In genomic region chr4:102955294-102955956, GRCm38 (mm10) we compare ENCODE assay signal across 18 mouse cellular contexts. TPM values are rescaled to one million over a fixed set of nuclear protein-coding genes. Genes with fewer than 3 reads are reported as not detected.
A peak's percentile ranks its signal among the peaks of the same experiment; 100 is the strongest.
DNase-seq lines count a peak whose midpoint lies in the region; ATAC-seq and TF ChIP-seq lines count a peak whose summit lies in the region.
"Had no signal": no experiment of that assay in that cellular context is flagged by ENCODE, and none has a peak within 500 bp of the region (broad histone marks: within the 10 kb centered on the region; RNA-seq: fewer than 3 reads in every experiment).

No protein-coding gene starts in this region.

- H3K4me1 ChIP-seq in heart, embryonic 15.5 days (replicated peaks), result peaks cover 4% of the 10 kb centered on the region; the same call in 1 of the 2 replicates
- peaks cover 11% of the 10 kb centered on the region for H3K4me1 ChIP-seq in thymus, adult 2 months (replicated peaks; ENCODE audit: control insufficient read depth, insufficient read depth, low read length)
- H3K4me1 ChIP-seq: hindbrain, embryonic 15.5 days; limb, embryonic 10.5 days; midbrain, embryonic 10.5 days; stomach, embryonic 15.5 days had no signal

- no peak for TF ChIP-seq CTCF in thymus, adult 2 months (IDR thresholded peaks at IDR 0.05; ENCODE audit: borderline replicate concordance, control insufficient read depth, extremely low read depth, insufficient read depth, low read length, poor library complexity)

- H3K9ac ChIP-seq in heart, embryonic 15.5 days, result no peak overlapping the region
- H3K9ac ChIP-seq: hindbrain, embryonic 15.5 days; stomach, embryonic 15.5 days had no signal

- intact Hi-C loops in heart, postnatal 14 days (cut with DNase I), result no loop called here
- intact Hi-C loops in left cerebral cortex, postnatal 10 days (cut with DNase I), result no loop called here

- no peaks in the 10 kb centered on the region for H3K36me3 ChIP-seq in heart, embryonic 15.5 days
- H3K36me3 ChIP-seq in thymus, adult 2 months (ENCODE audit: control insufficient read depth, insufficient read depth, low read length), result no peaks in the 10 kb centered on the region
- H3K36me3 ChIP-seq: limb, embryonic 10.5 days; midbrain, embryonic 10.5 days; stomach, embryonic 15.5 days had no signal

- WGBS in heart, embryonic 15.5 days, result 57% methylated on average over 17 of the region's 17 CpGs
- 27% methylated on average over 17 of the region's 17 CpGs for WGBS in thymus, adult 2 months

- 0 out of 2 replicates have a peak overlapping the region, but pooled peaks have one; percentile 8 for H3K4me3 ChIP-seq in heart, embryonic 15.5 days
- H3K4me3 ChIP-seq in thymus, adult 2 months (ENCODE audit: control insufficient read depth, insufficient read depth, low read length), result peak overlapping the region; percentile 58
- H3K4me3 ChIP-seq: hindbrain, embryonic 15.5 days; limb, embryonic 10.5 days; midbrain, embryonic 10.5 days; stomach, embryonic 15.5 days had no signal

- H3K27me3 ChIP-seq in heart, embryonic 15.5 days, result no peaks in the 10 kb centered on the region
- no peaks in the 10 kb centered on the region for H3K27me3 ChIP-seq in thymus, adult 2 months (ENCODE audit: control insufficient read depth, insufficient read depth, low read length)
- H3K27me3 ChIP-seq: hindbrain, embryonic 15.5 days; stomach, embryonic 15.5 days had no signal

- no peak for TF ChIP-seq POLR2A in thymus, adult 2 months (IDR thresholded peaks at IDR 0.05; ENCODE audit: control insufficient read depth, extremely low read depth, insufficient read depth, low read length, poor library complexity)

- H3K9me3 ChIP-seq in heart, embryonic 15.5 days (replicated peaks), result no peaks in the 10 kb centered on the region
- H3K9me3 ChIP-seq: hindbrain, embryonic 15.5 days; limb, embryonic 10.5 days; midbrain, embryonic 10.5 days; stomach, embryonic 15.5 days had no signal

- no peak overlapping the region for H3K27ac ChIP-seq in heart, embryonic 15.5 days
- H3K27ac ChIP-seq in thymus, adult 2 months (ENCODE audit: control insufficient read depth, insufficient read depth, low read length), result peak overlapping the region; percentile 63
- H3K27ac ChIP-seq: hindbrain, embryonic 15.5 days; limb, embryonic 10.5 days; midbrain, embryonic 10.5 days; stomach, embryonic 15.5 days had no signal

- H3K4me2 ChIP-seq in heart, embryonic 15.5 days, result peak overlapping the region; percentile 45
- H3K4me2 ChIP-seq: hindbrain, embryonic 15.5 days; stomach, embryonic 15.5 days had no signal

- ATAC-seq in heart, embryonic 15.5 days (replicated peaks; ENCODE audit: insufficient number of reproducible peaks, insufficient read depth, low FRiP score, low read depth), result no peak
- ATAC-seq in activated CD4-positive, CD25-positive, alpha-beta regulatory T cell, adult 4 months, result peak; percentile 49
- ATAC-seq: forebrain, embryonic 16.5 days had no signal

- DNase-seq in heart, postnatal 14 days, result no peak
- DNase-seq in thymus, adult 2 months, result peak; percentile 18
- DNase-seq in thymus, postnatal 14 days, result no peak
- DNase-seq in naive thymus-derived CD4-positive, alpha-beta T cell, adult 2 months (ENCODE audit: low read depth), result peak; percentile 46
- DNase-seq in frontal cortex, postnatal 14 days (ENCODE audit: low spot score in 2 of 2), result no peak
- no peak for DNase-seq in left cerebral cortex, postnatal 10 days (ENCODE audit: extremely low spot score in 1 of 2, low spot score in 2 of 2)
- DNase-seq: cerebellum, adult 8-10 months; gastrocnemius, postnatal 25 days; kidney, adult 18-20 months; kidney, postnatal 36 days; right cerebral cortex, postnatal 4 days had no signal

RNA-seq across cellular contexts. Expression of gene Tctex1d1, which starts 23.0 kb away (rescaled TPM):
- polyA plus RNA-seq in heart, embryonic 15.5 days (2015; fragmentation: Nextera tagmentation; extraction: Ambion mirVana), result 1.1 TPM in 1 of 2 replicates, not detected in the other
- 1 to 10 TPM in 1 of 2 experiments, not detected in 1; 1.3 TPM for total RNA-seq in heart, postnatal 14 days (2021)
- 18.1 and 20.0 TPM in 2 replicates for polyA plus RNA-seq in thymus, adult 2 months (2012; rRNA removed)
- polyA plus RNA-seq in activated CD4-positive, CD25-positive, alpha-beta regulatory T cell, adult 4 months (2017; shearing (Covaris generic)), result under 1 TPM in 1 of 2 experiments, not detected in 1; 0.89 TPM
- total RNA-seq in left cerebral cortex, postnatal 10 days (2021), result 1 to 10 TPM in 1 of 2 experiments, under 1 TPM in 1; 0.93 to 1.3 TPM
- total RNA-seq: gastrocnemius, postnatal 25 days had no signal

Comparison
In these comparisons a context has a peak if more than half of its experiments do, and no peak if none do; other contexts are left out.
1. DNase-seq: peak in thymus, adult 2 months (single experiment) and naive thymus-derived CD4-positive, alpha-beta T cell, adult 2 months (single experiment); none in heart, postnatal 14 days (0 of 2), thymus, postnatal 14 days (single experiment), frontal cortex, postnatal 14 days (0 of 2) and left cerebral cortex, postnatal 10 days (0 of 2).